Mouse (Mus musculus) stomach, postnatal 0 days (tissue): ENCODE data around the gene Pbx4. TPM values are rescaled to one million over a fixed set of nuclear protein-coding genes. Genes with fewer than 3 reads are reported as not detected.

Source experiments
- ATAC-seq: fragments of 200-750 bp; cut with Nextera tagmentation; 2 replicates; pipeline ENCODE4 v1.8.0; 2017; ENCODE audit not compliant: low FRiP score, low TSS enrichment
- DNase-seq: peaks from one replicate; pipeline ENCODE4 v3.0.0-alpha.2; 2016; ENCODE audit warnings: low spot score
- H3K27ac ChIP-seq: fragments of 300-500 bp; sonication (generic); replicated peaks from 2 replicates; pipeline ENCODE4 v1.5.1; 2014; ENCODE audit warnings: mild to moderate bottlenecking, control low read depth
- H3K27me3 ChIP-seq: fragments of 300-500 bp; sonication (generic); 2 replicates; pipeline ENCODE4 v1.6.1; 2014; ENCODE audit warnings: low read length; ENCODE audit not compliant: control insufficient read depth, insufficient read depth
- H3K36me3 ChIP-seq: fragments of 300-500 bp; sonication (generic); 2 replicates; pipeline ENCODE4 v1.6.1; 2014; ENCODE audit warnings: low read length, mixed read lengths; ENCODE audit not compliant: control insufficient read depth, insufficient read depth
- H3K4me1 ChIP-seq: fragments of 300-500 bp; sonication (generic); replicated peaks from 2 replicates; pipeline ENCODE4 v1.6.1; 2014; ENCODE audit warnings: antibody characterized with exemption; ENCODE audit not compliant: control insufficient read depth, insufficient read depth
- H3K4me2 ChIP-seq: fragments of 300-500 bp; sonication (generic); replicated peaks from 2 replicates; pipeline ENCODE4 v1.6.1; 2014; ENCODE audit warnings: low read depth, mild to moderate bottlenecking, control low read depth, moderate library complexity
- H3K4me3 ChIP-seq: fragments of 300-500 bp; sonication (generic); 2 replicates; pipeline ENCODE4 v1.5.1; 2014; ENCODE audit warnings: low read depth, low read length, control low read depth
- H3K9ac ChIP-seq: fragments of 300-500 bp; sonication (generic); 2 replicates; pipeline ENCODE4 v1.6.1; 2014; ENCODE audit warnings: mild to moderate bottlenecking, low read length, control low read depth, mixed read lengths
- H3K9me3 ChIP-seq: fragments of 300-500 bp; sonication (generic); 2 replicates; pipeline ENCODE4 v1.6.1; 2016; ENCODE audit warnings: low read length; ENCODE audit not compliant: control insufficient read depth
- CTCF ChIP-seq: IDR thresholded peaks from 2 replicates; pipeline ENCODE4 v1.5.1; 2016; ENCODE audit warnings: antibody characterized with exemption, low read depth, mild to moderate bottlenecking, moderate library complexity
- EP300 ChIP-seq: optimal IDR thresholded peaks from 2 replicates; pipeline ENCODE3; 2016; ENCODE audit warnings: antibody characterized with exemption
- WGBS: fragments of 180-500 bp; shearing (Covaris S2); extraction: QIAGEN DNeasy Blood & Tissue Kit; methylation state at CpG from one replicate; pipeline ENCODE4 v1.1.7; 2014; 5-methylcytosine and 5-hydroxymethylcytosine counted together
- polyA plus RNA-seq: library from polyadenylated mRNA; unstranded; fragments of >200 nt; fragmentation: Nextera tagmentation; extraction: Ambion mirVana; gene quantifications from 2 replicates; pipeline ENCODE4 v1.2.1, GENCODE M21; 2015

Pbx4 gene
- polyA plus RNA-seq, 1 experiment from 2014 or later, result 5.1 TPM

DNA sequence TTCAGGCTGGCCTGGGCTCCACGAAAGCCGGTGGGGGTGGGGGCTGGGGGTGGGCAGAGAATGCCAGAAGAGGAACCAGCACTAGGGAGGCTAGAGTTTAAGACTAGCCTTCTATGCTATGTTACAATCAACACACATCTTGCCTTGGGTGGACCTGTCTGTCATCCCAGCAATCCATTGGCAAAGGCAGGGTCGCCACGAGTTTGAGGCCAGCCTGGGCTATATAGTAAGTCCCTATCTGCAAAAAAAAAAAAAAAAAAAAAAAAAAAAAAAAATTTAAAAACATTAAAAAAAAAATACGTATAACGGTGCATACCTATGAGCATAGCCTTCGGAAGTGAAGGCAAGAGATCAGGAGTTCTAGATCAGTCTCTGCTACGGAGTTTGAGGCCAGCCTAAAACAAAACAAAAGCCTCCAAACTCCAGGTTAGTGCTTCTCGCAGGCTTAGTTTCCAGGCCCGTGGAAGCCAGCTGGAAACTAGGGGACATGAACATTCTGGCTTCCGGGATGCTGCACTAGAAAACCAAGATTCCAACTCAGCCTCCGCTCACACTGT lies 68.7 kb downstream of the Pbx4 start:
- DNase-seq, result no peak

DNA sequence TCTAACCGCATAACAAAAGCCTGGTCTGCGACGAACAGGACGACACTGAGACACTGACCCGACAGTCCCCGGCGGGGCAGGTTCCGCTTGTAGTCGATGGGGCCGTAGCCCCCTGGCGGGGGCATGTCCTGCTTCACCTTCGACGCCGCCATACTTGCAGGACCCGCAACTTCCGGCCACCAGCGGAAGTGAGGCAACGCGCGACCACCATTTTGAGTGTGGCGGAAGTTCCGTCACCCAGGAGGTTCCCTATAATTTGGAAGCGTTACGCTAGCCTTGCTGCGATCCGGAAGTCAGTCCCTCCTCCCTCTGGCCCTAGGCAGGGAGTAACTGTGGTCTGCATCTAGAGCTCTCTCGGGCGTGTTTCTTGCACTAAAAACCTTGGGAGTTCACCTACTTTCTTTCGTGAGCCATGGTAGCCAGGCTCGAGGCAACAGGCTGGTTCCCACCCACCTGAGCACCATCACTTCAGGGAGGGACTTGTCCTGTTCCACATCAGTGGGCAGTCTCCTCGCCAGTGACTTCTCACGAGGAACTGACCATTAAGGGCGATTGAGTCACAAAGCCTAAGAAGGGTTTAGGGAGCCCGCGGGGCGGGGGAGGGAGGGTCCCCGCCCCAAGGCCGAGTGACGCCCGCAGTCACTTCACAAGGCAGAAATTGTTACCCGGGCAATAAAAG lies 69.3 kb downstream of the Pbx4 start:
- H3K4me2 ChIP-seq, result peak overlapping the region; percentile 92
- DNase-seq, result peak; percentile 98
- no peaks in the 10 kb centered on the region for H3K9me3 ChIP-seq
- ATAC-seq, result peak; percentile 78
- peaks cover 3% of the 10 kb centered on the region; the same call in 1 of the 2 replicates for H3K4me1 ChIP-seq
- peak overlapping the region; percentile 75 for H3K4me3 ChIP-seq
- WGBS, result 1% methylated on average over 41 of the region's 41 CpGs
- H3K36me3 ChIP-seq, result peaks cover 4% of the 10 kb centered on the region; the same call in 1 of the 2 replicates
- H3K27ac ChIP-seq, result peak overlapping the region; percentile 94
- TF ChIP-seq CTCF (peak; percentile 74), EP300 (peak; percentile 45)
- H3K27me3 ChIP-seq, result no peaks in the 10 kb centered on the region
- peak overlapping the region; percentile 79 for H3K9ac ChIP-seq

More for the DNA sequence above, 68.7 kb downstream of the Pbx4 start:
- peak overlapping the region; percentile 92 for H3K4me2 ChIP-seq
- peaks cover 3% of the 10 kb centered on the region; the same call in 1 of the 2 replicates for H3K4me1 ChIP-seq
- no peak for TF ChIP-seq EP300
- no peak for TF ChIP-seq CTCF
- no peaks in the 10 kb centered on the region for H3K9me3 ChIP-seq
- ATAC-seq, result no peak
- peak overlapping the region; percentile 79 for H3K9ac ChIP-seq
- H3K27me3 ChIP-seq, result no peaks in the 10 kb centered on the region
- 16% methylated on average over 12 of the region's 12 CpGs for WGBS
- H3K36me3 ChIP-seq, result peaks cover 4% of the 10 kb centered on the region; the same call in 1 of the 2 replicates
- peak overlapping the region; percentile 75 for H3K4me3 ChIP-seq
- peak overlapping the region; percentile 94 for H3K27ac ChIP-seq

DNA sequence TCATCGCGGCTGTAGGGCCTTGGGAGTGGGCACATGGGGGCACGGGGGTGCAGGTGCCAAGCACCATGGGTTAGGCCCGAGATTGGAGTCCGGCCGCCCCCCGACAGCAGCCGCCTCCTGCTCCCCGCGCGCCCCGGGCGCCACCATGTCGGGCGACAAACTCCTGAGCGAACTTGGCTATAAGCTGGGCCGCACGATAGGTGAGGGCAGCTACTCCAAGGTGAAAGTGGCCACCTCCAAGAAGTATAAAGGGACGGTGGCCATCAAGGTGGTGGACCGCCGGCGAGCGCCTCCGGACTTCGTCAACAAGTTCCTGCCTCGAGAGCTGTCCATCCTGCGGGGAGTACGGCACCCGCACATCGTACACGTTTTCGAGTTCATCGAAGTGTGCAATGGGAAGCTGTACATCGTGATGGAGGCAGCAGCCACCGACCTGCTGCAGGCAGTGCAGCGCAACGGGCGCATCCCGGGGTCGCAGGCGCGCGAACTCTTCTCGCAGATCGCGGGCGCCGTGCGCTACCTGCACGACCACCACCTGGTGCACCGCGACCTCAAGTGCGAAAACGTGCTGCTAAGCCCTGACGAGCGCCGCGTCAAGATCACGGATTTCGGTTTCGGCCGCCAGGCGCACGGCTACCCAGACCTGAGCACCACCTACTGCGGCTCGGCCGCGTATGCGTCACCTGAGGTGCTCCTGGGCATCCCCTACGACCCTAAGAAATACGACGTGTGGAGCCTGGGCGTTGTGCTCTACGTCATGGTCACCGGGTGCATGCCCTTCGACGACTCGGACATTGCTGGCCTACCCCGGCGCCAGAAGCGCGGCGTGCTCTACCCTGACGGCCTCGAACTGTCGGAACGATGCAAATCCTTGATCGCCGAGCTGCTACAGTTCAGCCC lies 70.1 kb downstream of the Pbx4 start, which contains the start of the genes Tssk6, Ndufa13 and Yjefn3:
Tssk6 (plus strand) TSS at position 22 of the 900 bp plus-strand sequence.
Ndufa13 (minus strand) TSS at position 396 of the 900 bp plus-strand sequence.
Yjefn3 (minus strand) TSS at position 550 of the 900 bp plus-strand sequence.
- no peaks in the 10 kb centered on the region for H3K9me3 ChIP-seq
- peak within 1 kb of the TSS; percentile 94 for H3K27ac ChIP-seq
- peaks cover 4% of the 10 kb centered on the region; the same call in 1 of the 2 replicates for H3K36me3 ChIP-seq
- DNase-seq (peak; percentile 46), ATAC-seq (peak; percentile 43)
- H3K4me1 ChIP-seq, result peaks cover 3% of the 10 kb centered on the region; the same call in 1 of the 2 replicates
- H3K9ac ChIP-seq, result peak within 1 kb of the TSS; percentile 79
- H3K27me3 ChIP-seq, result no peaks in the 10 kb centered on the region
- peak within 1 kb of the TSS; percentile 92 for H3K4me2 ChIP-seq
- peak within 1 kb of the TSS; percentile 75 for H3K4me3 ChIP-seq
- no peak for TF ChIP-seq EP300
- peak; percentile 23; the same call in 1 of the 2 replicates for TF ChIP-seq CTCF
- 4% methylated on average over 89 of the region's 89 CpGs for WGBS

DNA sequence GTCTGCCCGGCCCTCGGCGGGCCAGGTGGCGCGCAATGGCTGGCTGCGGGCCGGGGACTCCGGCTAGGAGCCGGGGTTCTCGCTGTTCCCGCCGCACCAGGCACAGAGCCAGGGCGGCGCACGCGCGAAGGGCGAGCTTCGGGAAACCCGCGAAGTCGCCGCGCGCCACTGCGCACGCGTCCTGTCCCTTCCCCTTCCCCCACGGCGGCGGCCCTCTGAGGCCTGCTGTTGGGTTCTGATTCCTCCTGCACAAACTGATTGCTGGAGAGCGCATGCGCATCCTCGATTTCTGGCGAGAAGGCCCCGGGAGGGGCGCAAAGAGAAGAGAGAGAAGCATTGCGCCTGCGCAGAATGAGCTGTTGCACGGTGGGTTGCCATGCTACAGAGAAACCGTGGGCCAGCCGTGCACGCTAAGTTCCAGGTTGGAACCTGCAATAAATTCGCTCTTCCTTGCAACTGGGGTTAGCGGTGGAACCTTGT lies 70.8 kb downstream of the Pbx4 start:
- DNase-seq (peak; percentile 98), ATAC-seq (peak; percentile 85)
- no peaks in the 10 kb centered on the region for H3K9me3 ChIP-seq
- TF ChIP-seq EP300, result no peak
- no peak; the same call in 1 of the 2 replicates for TF ChIP-seq CTCF
- peak overlapping the region; percentile 75 for H3K4me3 ChIP-seq
- peaks cover 10% of the 10 kb centered on the region; the same call in 1 of the 2 replicates for H3K36me3 ChIP-seq
- peaks cover 3% of the 10 kb centered on the region; the same call in 1 of the 2 replicates for H3K4me1 ChIP-seq
- H3K9ac ChIP-seq, result peak overlapping the region; percentile 72
- no peaks in the 10 kb centered on the region for H3K27me3 ChIP-seq
- H3K4me2 ChIP-seq, result peak overlapping the region; percentile 92
- H3K27ac ChIP-seq, result peak overlapping the region; percentile 94
- WGBS, result 5% methylated on average over 44 of the region's 45 CpGs

DNA sequence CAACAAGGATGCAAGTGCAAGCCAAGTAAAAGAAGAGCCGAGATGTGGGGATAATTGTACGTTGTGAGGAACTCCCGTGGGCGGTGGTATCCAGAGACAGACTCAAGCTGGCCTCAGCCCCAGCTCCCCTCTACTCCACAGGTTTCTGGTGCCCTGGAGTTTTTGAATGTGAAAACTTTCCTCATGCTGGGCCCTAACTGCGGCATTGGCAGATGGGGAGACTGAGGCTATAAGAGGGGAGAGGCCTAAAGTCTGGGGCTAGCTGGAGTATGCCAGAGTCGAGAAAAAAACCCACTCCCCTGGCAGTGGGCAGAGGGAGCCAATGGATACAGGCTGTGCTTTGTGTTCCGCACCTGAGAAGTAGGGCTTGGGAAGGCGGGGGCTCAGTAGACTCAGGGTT lies 71.8 kb downstream of the Pbx4 start:
- Histone ChIP-seq H3K4me1 (peaks cover 3% of the 10 kb centered on the region; the same call in 1 of the 2 replicates), H3K9me3 (no peaks in the 10 kb centered on the region), H3K27ac (no peak overlapping the region), H3K36me3 (peaks cover 12% of the 10 kb centered on the region), H3K4me2 (no peak overlapping the region), H3K4me3 (no peak overlapping the region), H3K9ac (no peak overlapping the region), H3K27me3 (no peaks in the 10 kb centered on the region)
- TF ChIP-seq CTCF (no peak), EP300 (no peak)
- WGBS, result 80% methylated on average over 8 of the region's 8 CpGs
- DNase-seq (no peak), ATAC-seq (no peak)
